Mouse (Mus musculus) forebrain, embryonic 10.5 days (tissue): ENCODE results near the gene Rffl. TPM values are rescaled to one million over a fixed set of nuclear protein-coding genes. Genes with fewer than 3 reads are reported as not detected.

ENCODE experiments used
- DNase-seq: peaks from one replicate; pipeline ENCODE4 v3.0.0-alpha.2; 2017; ENCODE audit warnings: low spot score; ENCODE audit errors: extremely low spot score
- H3K27ac ChIP-seq: fragments of 300-500 bp; sonication (generic); 2 replicates; pipeline ENCODE4 v1.5.1; 2016; ENCODE audit warnings: mild to moderate bottlenecking
- H3K27me3 ChIP-seq: fragments of 300-500 bp; sonication (generic); 2 replicates; pipeline ENCODE4 v1.6.1; 2016; ENCODE audit warnings: mild to moderate bottlenecking; ENCODE audit not compliant: poor library complexity, severe bottlenecking
- H3K36me3 ChIP-seq: fragments of 300-500 bp; sonication (generic); replicated peaks from 2 replicates; pipeline ENCODE4 v1.6.1; 2016; ENCODE audit warnings: mild to moderate bottlenecking, moderate library complexity
- H3K4me1 ChIP-seq: fragments of 300-500 bp; sonication (generic); 2 replicates; pipeline ENCODE4 v1.6.1; 2016
- H3K4me3 ChIP-seq: fragments of 300-500 bp; sonication (generic); 2 replicates; pipeline ENCODE4 v1.5.1; 2016; ENCODE audit warnings: mild to moderate bottlenecking, moderate library complexity
- H3K9me3 ChIP-seq: fragments of 300-500 bp; sonication (generic); 2 replicates; pipeline ENCODE4 v1.6.1; 2016; ENCODE audit warnings: mild to moderate bottlenecking, moderate library complexity
- WGBS: fragments of 180-500 bp; shearing (Covaris S2); methylation state at CpG from one replicate; pipeline ENCODE4 v1.1.7; 2016; 5-methylcytosine and 5-hydroxymethylcytosine counted together
- polyA plus RNA-seq: library from polyadenylated mRNA; unstranded; fragments of >200 nt; fragmentation: Nextera tagmentation; extraction: Ambion mirVana; gene quantifications from 2 replicates; pipeline ENCODE4 v1.2.1, GENCODE M21; 2016

The Rffl gene
- polyA plus RNA-seq, 1 experiment from 2014 or later: 9.5 TPM

- H3K27ac ChIP-seq: no peak overlapping the region
- DNase-seq: no peak
- H3K4me1 ChIP-seq: peaks cover 33% of the 10 kb centered on the region
- H3K36me3 ChIP-seq: no peaks in the 10 kb centered on the region
- no peaks in the 10 kb centered on the region for H3K27me3 ChIP-seq
- 83% methylated on average over 10 of the region's 10 CpGs for WGBS
- no peak overlapping the region for H3K4me3 ChIP-seq
- H3K9me3 ChIP-seq: no peaks in the 10 kb centered on the region
These were observed 18.5 kb downstream of the Rffl start for GRCm38 (mm10) chr11:82852540-82852939.

GRCm38 (mm10) chr11:82852115-82852514, 18.9 kb downstream of the Rffl start:
- H3K27ac ChIP-seq: no peak overlapping the region
- no peak overlapping the region for H3K4me3 ChIP-seq
- WGBS: 90% methylated on average over 11 of the region's 11 CpGs
- no peaks in the 10 kb centered on the region for H3K27me3 ChIP-seq
- H3K9me3 ChIP-seq: no peaks in the 10 kb centered on the region
- DNase-seq: no peak
- peaks cover 37% of the 10 kb centered on the region for H3K4me1 ChIP-seq
- H3K36me3 ChIP-seq: no peaks in the 10 kb centered on the region

GRCm38 (mm10) chr11:82850259-82850658, 20.8 kb downstream of the Rffl start:
- Histone ChIP-seq H3K9me3 (no peaks in the 10 kb centered on the region), H3K4me1 (peaks cover 44% of the 10 kb centered on the region), H3K36me3 (no peaks in the 10 kb centered on the region), H3K27ac (peak overlapping the region; percentile 40; the same call in 1 of the 2 replicates), H3K4me3 (no peak overlapping the region), H3K27me3 (peaks cover 10% of the 10 kb centered on the region)
- 75% methylated on average over 5 of the region's 5 CpGs for WGBS
- no peak for DNase-seq

GRCm38 (mm10) chr11:82847571-82848000, 23.4 kb downstream of the Rffl start:
- Histone ChIP-seq H3K27me3 (peaks cover 25% of the 10 kb centered on the region), H3K27ac (peak overlapping the region; percentile 31; the same call in 1 of the 2 replicates), H3K36me3 (no peaks in the 10 kb centered on the region), H3K4me3 (no peak overlapping the region), H3K9me3 (no peaks in the 10 kb centered on the region), H3K4me1 (peaks cover 52% of the 10 kb centered on the region)
- no peak for DNase-seq
- WGBS: 20% methylated on average over 6 of the region's 6 CpGs

GRCm38 (mm10) chr11:82846938-82847337, 24.1 kb downstream of the Rffl start:
- peaks cover 52% of the 10 kb centered on the region for H3K4me1 ChIP-seq
- peaks cover 25% of the 10 kb centered on the region for H3K27me3 ChIP-seq
- no peaks in the 10 kb centered on the region for H3K9me3 ChIP-seq
- H3K36me3 ChIP-seq: no peaks in the 10 kb centered on the region
- 66% methylated on average over 3 of the region's 3 CpGs for WGBS
- DNase-seq: no peak
- no peak overlapping the region for H3K4me3 ChIP-seq
- peak overlapping the region; percentile 31 for H3K27ac ChIP-seq

GRCm38 (mm10) chr11:82846079-82846436, 25.0 kb downstream of the Rffl start:
- no peak for DNase-seq
- peak overlapping the region; percentile 25 for H3K4me3 ChIP-seq
- H3K9me3 ChIP-seq: no peaks in the 10 kb centered on the region
- 26% methylated on average over 4 of the region's 4 CpGs for WGBS
- peaks cover 25% of the 10 kb centered on the region for H3K27me3 ChIP-seq
- peak overlapping the region; percentile 76 for H3K27ac ChIP-seq
- H3K4me1 ChIP-seq: peaks cover 51% of the 10 kb centered on the region
- no peaks in the 10 kb centered on the region for H3K36me3 ChIP-seq

- Histone ChIP-seq H3K4me1 (peaks cover 49% of the 10 kb centered on the region), H3K9me3 (no peaks in the 10 kb centered on the region), H3K4me3 (peak overlapping the region; percentile 25), H3K27me3 (peaks cover 25% of the 10 kb centered on the region), H3K36me3 (no peaks in the 10 kb centered on the region), H3K27ac (peak overlapping the region; percentile 76)
- 29% methylated on average over 16 of the region's 16 CpGs for WGBS
- peak; percentile 51 for DNase-seq
These were observed 25.5 kb downstream of the Rffl start for GRCm38 (mm10) chr11:82845415-82846078.

GRCm38 (mm10) chr11:82844771-82845414, 26.1 kb downstream of the Rffl start:
- Histone ChIP-seq H3K4me1 (peaks cover 48% of the 10 kb centered on the region), H3K36me3 (no peaks in the 10 kb centered on the region), H3K27me3 (peaks cover 25% of the 10 kb centered on the region), H3K4me3 (peak overlapping the region; percentile 25; the same call in 1 of the 2 replicates), H3K9me3 (no peaks in the 10 kb centered on the region), H3K27ac (peak overlapping the region; percentile 76)
- no peak for DNase-seq
- 77% methylated on average over 11 of the region's 11 CpGs for WGBS

GRCm38 (mm10) chr11:82838511-82838910, 32.5 kb downstream of the Rffl start:
- H3K4me1 ChIP-seq: peaks cover 48% of the 10 kb centered on the region
- 73% methylated on average over 5 of the region's 5 CpGs for WGBS
- H3K36me3 ChIP-seq: no peaks in the 10 kb centered on the region
- no peak for DNase-seq
- H3K9me3 ChIP-seq: no peaks in the 10 kb centered on the region
- no peak overlapping the region for H3K4me3 ChIP-seq
- H3K27me3 ChIP-seq: peaks cover 6% of the 10 kb centered on the region
- H3K27ac ChIP-seq: no peak overlapping the region

GRCm38 (mm10) chr11:82837848-82838247, 33.2 kb downstream of the Rffl start:
- no peak for DNase-seq
- no peaks in the 10 kb centered on the region for H3K36me3 ChIP-seq
- H3K4me3 ChIP-seq: peak overlapping the region; percentile 26; the same call in 1 of the 2 replicates
- H3K27ac ChIP-seq: peak overlapping the region; percentile 42
- peaks cover 8% of the 10 kb centered on the region for H3K27me3 ChIP-seq
- 19% methylated on average over 7 of the region's 7 CpGs for WGBS
- H3K4me1 ChIP-seq: peaks cover 48% of the 10 kb centered on the region
- H3K9me3 ChIP-seq: no peaks in the 10 kb centered on the region

GRCm38 (mm10) chr11:82837192-82837591, 33.8 kb downstream of the Rffl start:
- Histone ChIP-seq H3K36me3 (no peaks in the 10 kb centered on the region), H3K9me3 (no peaks in the 10 kb centered on the region), H3K27me3 (peaks cover 12% of the 10 kb centered on the region), H3K27ac (peak overlapping the region; percentile 60; the same call in 1 of the 2 replicates), H3K4me3 (no peak overlapping the region; the same call in 1 of the 2 replicates), H3K4me1 (peaks cover 48% of the 10 kb centered on the region)
- WGBS: 33% methylated on average over 7 of the region's 7 CpGs
- no peak for DNase-seq

GRCm38 (mm10) chr11:82835616-82836432, 35.2 kb downstream of the Rffl start:
- peak overlapping the region; percentile 53; the same call in 1 of the 2 replicates for H3K27ac ChIP-seq
- no peak overlapping the region for H3K4me3 ChIP-seq
- peaks cover 60% of the 10 kb centered on the region for H3K4me1 ChIP-seq
- H3K36me3 ChIP-seq: no peaks in the 10 kb centered on the region
- H3K9me3 ChIP-seq: no peaks in the 10 kb centered on the region
- H3K27me3 ChIP-seq: peaks cover 12% of the 10 kb centered on the region
- 75% methylated on average over 11 of the region's 11 CpGs for WGBS
- no peak for DNase-seq
